Mouse (Mus musculus) heart, postnatal 36 days (tissue): ENCODE measurements around the gene Pitpnc1. TPM values are rescaled to one million over a fixed set of nuclear protein-coding genes. Genes with fewer than 3 reads are reported as not detected.

Source experiments
- DNase-seq, 2 experiments: peaks; one replicate each; pipeline ENCODE4 v3.0.0; 2021 to 2022
- intact Hi-C: fragments of 180-260 bp; cut with DNase I; formaldehyde crosslinking; loops from one replicate; pipeline ENCODE4 v1.15.1; 2025
- total RNA-seq, 2 experiments: library from RNA; stranded (reverse); gene quantifications; 2 replicates each; pipeline ENCODE4 v1.2.3; 2021

Gene Pitpnc1
- total RNA-seq, 2 experiments from 2014 or later = 60.7 to 68.4 TPM

- DNase-seq = no peak
- intact Hi-C loops = loop anchor here (5.0 kb wide), 1 partner anchor 37 kb away; no protein-coding TSS in a partner anchor
Observed at GRCm38 (mm10) chr11:107340793-107341192, 129.7 kb downstream of the Pitpnc1 start.

- peak; percentile 47 to 51 for DNase-seq
- intact Hi-C loops = no loop called here
Observed at GRCm38 (mm10) chr11:107339224-107339805, 131.2 kb downstream of the Pitpnc1 start.

GRCm38 (mm10) chr11:107337391-107338148, 132.9 kb downstream of the Pitpnc1 start:
- intact Hi-C loops = loop anchor here (2.0 kb wide), 1 partner anchor 133 kb away; the partner anchor contains the start of gene Pitpnc1
- no peak for DNase-seq

GRCm38 (mm10) chr11:107335756-107336155, 134.7 kb downstream of the Pitpnc1 start:
- DNase-seq = peak; percentile 42 to 59
- intact Hi-C loops = loop anchor here (2.0 kb wide), 2 partner anchors 59 to 135 kb away; partner anchors contain the start of gene Pitpnc1

- intact Hi-C loops = loop anchor here (2.0 kb wide), 1 partner anchor 58 kb away; no protein-coding TSS in a partner anchor
- DNase-seq = peak; percentile 47 to 58
Observed at GRCm38 (mm10) chr11:107334849-107335484, 135.5 kb downstream of the Pitpnc1 start.

- intact Hi-C loops = no loop called here
- DNase-seq = no peak
Observed at GRCm38 (mm10) chr11:107332905-107333304, 137.6 kb downstream of the Pitpnc1 start.

- intact Hi-C loops = no loop called here
- no peak for DNase-seq
Observed at GRCm38 (mm10) chr11:107332332-107332731, 138.2 kb downstream of the Pitpnc1 start.

- intact Hi-C loops = no loop called here
- no peak for DNase-seq
Observed at GRCm38 (mm10) chr11:107331425-107331824, 139.1 kb downstream of the Pitpnc1 start.

- intact Hi-C loops = no loop called here
- peak in 1 of 2 experiments; percentile 11 for DNase-seq
Observed at GRCm38 (mm10) chr11:107327326-107327725, 143.2 kb downstream of the Pitpnc1 start.

GRCm38 (mm10) chr11:107325739-107326725, 144.5 kb downstream of the Pitpnc1 start:
- no peak for DNase-seq
- intact Hi-C loops = no loop called here

GRCm38 (mm10) chr11:107325226-107325625, 145.3 kb downstream of the Pitpnc1 start:
- no peak for DNase-seq
- intact Hi-C loops = no loop called here

- no peak for DNase-seq
- intact Hi-C loops = no loop called here
Observed at GRCm38 (mm10) chr11:107323173-107323572, 147.3 kb downstream of the Pitpnc1 start.

GRCm38 (mm10) chr11:107322226-107322625, 148.3 kb downstream of the Pitpnc1 start:
- intact Hi-C loops = no loop called here
- no peak for DNase-seq

GRCm38 (mm10) chr11:107321819-107322218, 148.7 kb downstream of the Pitpnc1 start:
- DNase-seq = no peak
- intact Hi-C loops = no loop called here

- DNase-seq = no peak
- intact Hi-C loops = no loop called here
Observed at GRCm38 (mm10) chr11:107319861-107320260, 150.6 kb downstream of the Pitpnc1 start.

GRCm38 (mm10) chr11:107317653-107318281, 152.7 kb downstream of the Pitpnc1 start:
- intact Hi-C loops = no loop called here
- peak; percentile 25 to 30 for DNase-seq

- intact Hi-C loops = no loop called here
- peak in 1 of 2 experiments; percentile 28 for DNase-seq
Observed at GRCm38 (mm10) chr11:107315475-107315874, 155.0 kb downstream of the Pitpnc1 start.

- DNase-seq = no peak
- intact Hi-C loops = loop anchor here (5.0 kb wide), 1 partner anchor 33 kb away; no protein-coding TSS in a partner anchor
Observed at GRCm38 (mm10) chr11:107310338-107311121, 160.0 kb downstream of the Pitpnc1 start.

- DNase-seq = no peak
- intact Hi-C loops = no loop called here
Observed at GRCm38 (mm10) chr11:107306170-107306569, 164.3 kb downstream of the Pitpnc1 start.
